Mouse (Mus musculus) kidney, embryonic 16.5 days (tissue): ENCODE results near the gene A630095N17Rik. TPM values are rescaled to one million over a fixed set of nuclear protein-coding genes. Genes with fewer than 3 reads are reported as not detected.
A peak's percentile ranks its signal among the peaks of the same experiment; 100 is the strongest.
"Not testable (repeated sequence)": the region's sequence is repeated elsewhere in the genome, so short reads cannot be mapped to it uniquely, and the experiment has no call there.

Source experiments
- ATAC-seq: fragments of 200-750 bp; cut with Nextera tagmentation; 2 replicates; pipeline ENCODE4 v1.8.0; 2017; ENCODE audit warnings: moderate TSS enrichment; ENCODE audit not compliant: low FRiP score, low TSS enrichment
- H3K27ac ChIP-seq: fragments of 300-500 bp; sonication (generic); 2 replicates; pipeline ENCODE4 v1.5.1; 2014; ENCODE audit warnings: low read length
- H3K27me3 ChIP-seq: fragments of 300-500 bp; sonication (generic); 2 replicates; pipeline ENCODE4 v1.6.1; 2014; ENCODE audit warnings: low read length, control low read depth, mixed read lengths; ENCODE audit not compliant: insufficient read depth
- H3K36me3 ChIP-seq: fragments of 300-500 bp; sonication (generic); 2 replicates; pipeline ENCODE4 v1.6.1; 2014; ENCODE audit warnings: low read length, control low read depth, mixed read lengths; ENCODE audit not compliant: insufficient read depth
- H3K4me1 ChIP-seq: fragments of 300-500 bp; sonication (generic); 2 replicates; pipeline ENCODE4 v1.6.1; 2014; ENCODE audit warnings: low read length, control low read depth, mixed read lengths; ENCODE audit not compliant: insufficient read depth
- H3K4me2 ChIP-seq: fragments of 300-500 bp; sonication (generic); replicated peaks from 2 replicates; pipeline ENCODE4 v1.6.1; 2014; ENCODE audit warnings: low read depth, low read length
- H3K4me3 ChIP-seq: fragments of 300-500 bp; sonication (generic); 2 replicates; pipeline ENCODE4 v1.5.1; 2014; ENCODE audit warnings: mild to moderate bottlenecking, low read length
- H3K9ac ChIP-seq: fragments of 300-500 bp; sonication (generic); replicated peaks from 2 replicates; pipeline ENCODE4 v1.6.1; 2014; ENCODE audit warnings: low read length
- H3K9me3 ChIP-seq: fragments of 300-500 bp; sonication (generic); 2 replicates; pipeline ENCODE4 v1.6.1; 2016; ENCODE audit warnings: low read length, control low read depth
- WGBS: fragments of 180-500 bp; shearing (Covaris S2); extraction: QIAGEN DNeasy Blood & Tissue Kit; methylation state at CpG from one replicate; pipeline ENCODE4 v1.1.7; 2014; 5-methylcytosine and 5-hydroxymethylcytosine counted together
- polyA plus RNA-seq: library from polyadenylated mRNA; unstranded; fragments of >200 nt; fragmentation: Nextera tagmentation; extraction: Ambion mirVana; gene quantifications from 2 replicates; pipeline ENCODE4 v1.2.1, GENCODE M21; 2015

The A630095N17Rik gene
- polyA plus RNA-seq, 1 experiment from 2014 or later, result not detected

DNA sequence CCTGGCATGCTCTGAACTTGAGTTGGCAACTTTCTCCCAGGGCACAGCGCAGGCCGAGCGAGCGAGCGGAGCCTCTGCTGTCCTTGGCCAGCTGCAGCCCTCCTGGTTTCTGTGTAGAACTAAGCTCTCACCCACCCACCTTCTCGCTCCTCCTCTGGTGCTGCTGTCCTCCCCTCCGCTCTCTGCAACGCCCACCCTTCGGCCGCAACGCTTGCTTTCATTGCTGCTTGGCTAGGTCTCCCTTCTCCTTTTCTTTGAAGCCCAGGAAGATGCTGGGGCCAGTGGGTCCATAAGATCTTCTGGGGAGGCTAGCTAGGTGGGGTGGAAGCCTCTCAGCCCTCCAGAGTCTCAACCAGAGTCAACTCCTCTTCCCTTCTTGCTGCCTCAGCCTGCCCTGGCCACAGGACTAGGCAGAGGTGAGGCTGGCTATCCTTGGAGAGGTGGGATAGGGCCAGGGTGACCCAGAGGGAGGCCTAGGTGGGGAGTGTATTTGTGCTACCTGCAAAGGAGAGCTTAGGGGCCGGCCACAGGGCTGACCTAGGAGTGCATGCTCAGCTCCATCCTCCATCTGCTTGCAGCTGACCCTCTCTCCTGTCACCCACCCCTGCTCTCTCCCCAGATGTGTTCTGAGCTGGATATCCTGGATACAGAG, 12.4 kb upstream of the A630095N17Rik start:
- no peak overlapping the region for H3K4me2 ChIP-seq
- 89% methylated on average over 12 of the region's 12 CpGs for WGBS
- ATAC-seq, result peak; percentile 29
- H3K9ac ChIP-seq, result no peak overlapping the region
- peaks cover 24% of the 10 kb centered on the region for H3K36me3 ChIP-seq
- no peaks in the 10 kb centered on the region for H3K9me3 ChIP-seq
- no peak overlapping the region for H3K27ac ChIP-seq
- no peaks in the 10 kb centered on the region for H3K27me3 ChIP-seq
- no peak overlapping the region for H3K4me3 ChIP-seq
- peaks cover 11% of the 10 kb centered on the region for H3K4me1 ChIP-seq

DNA sequence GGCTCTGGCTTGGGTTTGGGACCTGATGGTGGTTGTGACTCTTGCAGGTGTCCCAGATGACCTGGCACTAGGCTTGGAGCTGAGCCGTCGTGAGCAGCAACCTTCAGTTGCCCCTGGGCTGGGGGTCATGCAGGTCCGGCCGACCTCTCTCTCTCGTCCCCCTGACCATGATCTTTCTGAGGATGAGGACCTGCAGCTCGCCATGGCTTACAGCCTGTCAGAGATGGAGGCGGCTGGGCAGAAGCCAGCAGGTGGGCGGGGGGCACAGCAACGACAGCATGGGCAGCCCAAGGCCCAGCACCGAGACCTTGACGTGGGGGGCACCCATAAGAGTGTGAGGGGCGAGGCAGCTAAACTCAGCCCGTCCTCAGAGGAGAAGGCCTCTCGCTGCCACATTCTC, 11.5 kb upstream of the A630095N17Rik start:
- Histone ChIP-seq H3K4me2 (no peak overlapping the region), H3K9ac (no peak overlapping the region), H3K4me3 (no peak overlapping the region), H3K27me3 (no peaks in the 10 kb centered on the region), H3K27ac (no peak overlapping the region), H3K36me3 (peaks cover 24% of the 10 kb centered on the region), H3K4me1 (peaks cover 8% of the 10 kb centered on the region), H3K9me3 (no peaks in the 10 kb centered on the region)
- no peak for ATAC-seq
- 90% methylated on average over 14 of the region's 14 CpGs for WGBS

- Histone ChIP-seq H3K4me3 (no peak overlapping the region), H3K27me3 (no peaks in the 10 kb centered on the region), H3K36me3 (peaks cover 24% of the 10 kb centered on the region), H3K9me3 (no peaks in the 10 kb centered on the region), H3K4me2 (no peak overlapping the region), H3K4me1 (peaks cover 10% of the 10 kb centered on the region), H3K9ac (no peak overlapping the region), H3K27ac (no peak overlapping the region)
- 83% methylated on average over 10 of the region's 10 CpGs for WGBS
- no peak for ATAC-seq
Observed at GRCm38 (mm10) chr1:75239591-75239990, 7.7 kb upstream of the A630095N17Rik start.

- ATAC-seq, result peak; percentile 96
- Histone ChIP-seq H3K36me3 (peaks cover 10% of the 10 kb centered on the region; the same call in 1 of the 2 replicates), H3K27me3 (no peaks in the 10 kb centered on the region), H3K4me1 (peaks cover 10% of the 10 kb centered on the region), H3K9ac (peak within 1 kb of the TSS; percentile 81), H3K9me3 (no peaks in the 10 kb centered on the region), H3K4me2 (peak within 1 kb of the TSS; percentile 93), H3K4me3 (peak within 1 kb of the TSS; percentile 72), H3K27ac (peak within 1 kb of the TSS; percentile 86)
- under 1% methylated on average over 59 of the region's 64 CpGs for WGBS
Observed at GRCm38 (mm10) chr1:75236117-75237050, 4.5 kb upstream of the A630095N17Rik start, which contains the start of gene Dnajb2. Gene Dnajb2, plus strand, starts transcription at chr1:75236406.

GRCm38 (mm10) chr1:75234606-75235005, 2.7 kb upstream of the A630095N17Rik start:
- no peak overlapping the region for H3K4me3 ChIP-seq
- H3K9me3 ChIP-seq, result no peaks in the 10 kb centered on the region
- no peak overlapping the region for H3K27ac ChIP-seq
- H3K4me1 ChIP-seq, result peaks cover 10% of the 10 kb centered on the region
- 1% methylated on average over 8 of the region's 8 CpGs for WGBS
- no peaks in the 10 kb centered on the region for H3K27me3 ChIP-seq
- no peak for ATAC-seq
- H3K9ac ChIP-seq, result peak overlapping the region; percentile 5; the same call in 1 of the 2 replicates
- peaks cover 2% of the 10 kb centered on the region; the same call in 1 of the 2 replicates for H3K36me3 ChIP-seq
- 0 out of 2 replicates have a peak overlapping the region, but pooled peaks have one; percentile 4 for H3K4me2 ChIP-seq

- not testable (repeated sequence) for H3K27ac ChIP-seq, H3K27me3 ChIP-seq, H3K36me3 ChIP-seq, H3K9ac ChIP-seq, H3K4me1 ChIP-seq, H3K9me3 ChIP-seq, H3K4me2 ChIP-seq, H3K4me3 ChIP-seq, ATAC-seq
- 66% methylated on average over 4 of the region's 4 CpGs for WGBS
Observed at GRCm38 (mm10) chr1:75232489-75232888, 587 bp upstream of the A630095N17Rik start.

- H3K27me3 ChIP-seq, result no peaks in the 10 kb centered on the region
- peaks cover 4% of the 10 kb centered on the region for H3K4me1 ChIP-seq
- no peak overlapping the region for H3K9ac ChIP-seq
- H3K4me3 ChIP-seq, result no peak overlapping the region
- H3K36me3 ChIP-seq, result no peaks in the 10 kb centered on the region
- 71% methylated on average over 4 of the region's 4 CpGs for WGBS
- H3K4me2 ChIP-seq, result no peak overlapping the region
- no peak for ATAC-seq
- H3K27ac ChIP-seq, result no peak overlapping the region
- H3K9me3 ChIP-seq, result no peaks in the 10 kb centered on the region
Observed at GRCm38 (mm10) chr1:75231224-75231623, 678 bp downstream of the A630095N17Rik start.

GRCm38 (mm10) chr1:75230335-75230994, 1.4 kb downstream of the A630095N17Rik start:
- Histone ChIP-seq H3K36me3 (no peaks in the 10 kb centered on the region), H3K4me3 (no peak overlapping the region), H3K27ac (no peak overlapping the region), H3K9ac (no peak overlapping the region), H3K9me3 (no peaks in the 10 kb centered on the region), H3K4me1 (no peaks in the 10 kb centered on the region), H3K27me3 (no peaks in the 10 kb centered on the region), H3K4me2 (no peak overlapping the region)
- no peak for ATAC-seq
- 68% methylated on average over 7 of the region's 7 CpGs for WGBS

DNA sequence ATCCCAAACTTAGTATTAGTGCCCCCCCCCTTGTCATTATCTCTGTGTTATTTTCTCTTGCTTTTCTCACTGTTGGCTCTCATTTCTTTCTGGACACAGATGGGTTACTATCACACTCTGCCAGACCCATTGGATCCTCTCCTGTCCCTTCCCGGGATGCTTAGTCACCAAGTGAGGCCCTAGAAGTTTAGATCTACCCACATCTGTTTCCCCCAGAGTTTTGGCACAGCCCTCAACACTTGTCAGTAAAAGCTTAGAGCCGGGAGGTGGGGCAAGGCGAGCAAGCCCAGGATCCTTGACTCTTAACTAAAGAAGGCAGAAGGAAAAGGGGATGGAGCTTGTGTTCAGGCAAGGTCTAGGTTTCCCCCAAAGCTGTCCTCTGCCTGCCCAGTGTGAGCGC, 2.7 kb downstream of the A630095N17Rik start:
- no peaks in the 10 kb centered on the region for H3K9me3 ChIP-seq

More for the DNA sequence above, 2.7 kb downstream of the A630095N17Rik start:
- Histone ChIP-seq H3K27me3 (no peaks in the 10 kb centered on the region), H3K4me2 (no peak overlapping the region), H3K27ac (no peak overlapping the region), H3K36me3 (no peaks in the 10 kb centered on the region), H3K4me1 (no peaks in the 10 kb centered on the region), H3K4me3 (no peak overlapping the region), H3K9ac (no peak overlapping the region)
- WGBS, result 74% methylated on average over 4 of the region's 4 CpGs
- no peak for ATAC-seq
